Mouse (Mus musculus): ENCODE data around the gene Pax7.

The Pax7 gene

GRCm38 (mm10) chr4:139756931-139757330, 76.4 kb downstream of the Pax7 start:
- in situ Hi-C loops (cut with MboI, MseI): loop anchor here (10.0 kb wide), 1 partner anchor 212 kb away; no protein-coding TSS in a partner anchor

- in situ Hi-C loops (cut with MboI, MseI): loop anchor here (10.0 kb wide), 1 partner anchor 209 kb away; no protein-coding TSS in a partner anchor
These were observed 79.1 kb downstream of the Pax7 start for GRCm38 (mm10) chr4:139754148-139754710.

GRCm38 (mm10) chr4:139750926-139751325, 82.4 kb downstream of the Pax7 start:
- in situ Hi-C loops (cut with MboI, MseI): loop anchor here (10.0 kb wide), 1 partner anchor 206 kb away; no protein-coding TSS in a partner anchor

GRCm38 (mm10) chr4:139747190-139747936, 86.0 kb downstream of the Pax7 start:
- in situ Hi-C loops (cut with MboI, MseI): no loop called here

GRCm38 (mm10) chr4:139746177-139746576, 87.2 kb downstream of the Pax7 start:
- in situ Hi-C loops (cut with MboI, MseI): no loop called here

GRCm38 (mm10) chr4:139744765-139745395, 88.4 kb downstream of the Pax7 start:
- in situ Hi-C loops (cut with MboI, MseI): no loop called here

- in situ Hi-C loops (cut with MboI, MseI): no loop called here
These were observed 89.7 kb downstream of the Pax7 start for GRCm38 (mm10) chr4:139743626-139744025.

GRCm38 (mm10) chr4:139737035-139737434, 96.3 kb downstream of the Pax7 start:
- in situ Hi-C loops (cut with MboI, MseI): no loop called here

- in situ Hi-C loops (cut with MboI, MseI): no loop called here
These were observed 106.2 kb downstream of the Pax7 start for GRCm38 (mm10) chr4:139727101-139727500.

GRCm38 (mm10) chr4:139725421-139725820, 107.9 kb downstream of the Pax7 start:
- in situ Hi-C loops (cut with MboI, MseI): no loop called here

- in situ Hi-C loops (cut with MboI, MseI): no loop called here
These were observed 109.0 kb downstream of the Pax7 start for GRCm38 (mm10) chr4:139724296-139724695.

- in situ Hi-C loops (cut with MboI, MseI): no loop called here
These were observed 114.3 kb downstream of the Pax7 start for GRCm38 (mm10) chr4:139718978-139719377.

GRCm38 (mm10) chr4:139716477-139717169, 116.7 kb downstream of the Pax7 start:
- in situ Hi-C loops (cut with MboI, MseI): no loop called here

GRCm38 (mm10) chr4:139715241-139715932, 117.9 kb downstream of the Pax7 start:
- in situ Hi-C loops (cut with MboI, MseI): no loop called here

GRCm38 (mm10) chr4:139710467-139711334, 122.6 kb downstream of the Pax7 start:
- in situ Hi-C loops (cut with MboI, MseI): no loop called here

- in situ Hi-C loops (cut with MboI, MseI): no loop called here
These were observed 127.3 kb downstream of the Pax7 start for GRCm38 (mm10) chr4:139705986-139706385.

- in situ Hi-C loops (cut with MboI, MseI): no loop called here
These were observed 129.9 kb downstream of the Pax7 start for GRCm38 (mm10) chr4:139703468-139703867.

GRCm38 (mm10) chr4:139702914-139703313, 130.4 kb downstream of the Pax7 start:
- in situ Hi-C loops (cut with MboI, MseI): no loop called here

GRCm38 (mm10) chr4:139698602-139699001, 134.7 kb downstream of the Pax7 start:
- in situ Hi-C loops (cut with MboI, MseI): loop anchor here (10.0 kb wide), 1 partner anchor 156 kb away; no protein-coding TSS in a partner anchor

GRCm38 (mm10) chr4:139697755-139698154, 135.6 kb downstream of the Pax7 start:
- in situ Hi-C loops (cut with MboI, MseI): loop anchor here (10.0 kb wide), 1 partner anchor 157 kb away; no protein-coding TSS in a partner anchor

Measured in T-helper 1 cell (primary cell).